Mouse (Mus musculus): ENCODE data around the gene Tmeff1.

The Tmeff1 gene

DNA sequence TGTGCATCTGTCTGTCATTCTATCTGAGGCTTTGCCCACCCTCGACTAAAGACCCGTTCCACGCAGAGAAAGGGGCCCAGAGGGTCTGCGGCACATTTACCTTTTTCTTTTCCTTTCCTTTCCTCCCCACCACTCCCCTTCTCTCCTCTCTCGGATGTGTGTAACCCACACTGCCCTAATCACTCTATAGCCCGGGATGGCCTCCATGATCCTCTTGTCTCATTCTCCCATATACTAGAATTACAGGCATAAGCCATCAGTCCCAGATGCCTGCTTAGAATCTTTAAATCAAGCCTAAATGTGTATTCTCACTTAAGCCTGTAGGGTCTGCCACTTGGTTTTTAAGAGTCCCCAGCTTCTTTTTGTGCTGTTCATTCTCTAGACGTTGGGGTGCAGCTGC is 8.6 kb upstream of the Tmeff1 start:
- DNase-seq = no peak

GRCm38 (mm10) chr4:48577831-48578230 is 7.1 kb upstream of the Tmeff1 start:
- DNase-seq = no peak

DNA sequence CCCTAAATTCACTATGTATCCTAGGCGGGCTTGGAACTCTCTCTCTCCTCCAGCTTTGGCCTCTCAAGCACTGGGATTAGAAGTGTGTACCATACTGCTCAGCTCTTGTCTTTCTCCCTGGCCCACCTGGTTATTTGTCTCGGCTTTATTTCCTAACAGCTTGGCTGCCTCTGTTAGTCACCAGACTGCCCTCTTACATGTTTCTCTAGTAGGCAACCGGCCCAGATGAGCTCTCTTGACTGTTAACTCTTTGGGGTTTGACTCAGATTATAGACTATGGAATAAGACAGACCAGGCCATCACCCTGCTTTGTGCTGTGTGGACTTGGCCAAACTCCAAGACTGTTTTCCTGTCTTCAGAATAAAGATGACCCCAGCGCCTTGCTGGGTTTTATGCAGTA is 6.6 kb upstream of the Tmeff1 start:
- DNase-seq = peak; percentile 46 to 59

GRCm38 (mm10) chr4:48579475-48580110 is 5.4 kb upstream of the Tmeff1 start:
- no peak for DNase-seq

GRCm38 (mm10) chr4:48581201-48581600 is 3.8 kb upstream of the Tmeff1 start:
- DNase-seq = peak; percentile 20 to 45

GRCm38 (mm10) chr4:48581993-48582392 is 3.0 kb upstream of the Tmeff1 start:
- no peak for DNase-seq

DNA sequence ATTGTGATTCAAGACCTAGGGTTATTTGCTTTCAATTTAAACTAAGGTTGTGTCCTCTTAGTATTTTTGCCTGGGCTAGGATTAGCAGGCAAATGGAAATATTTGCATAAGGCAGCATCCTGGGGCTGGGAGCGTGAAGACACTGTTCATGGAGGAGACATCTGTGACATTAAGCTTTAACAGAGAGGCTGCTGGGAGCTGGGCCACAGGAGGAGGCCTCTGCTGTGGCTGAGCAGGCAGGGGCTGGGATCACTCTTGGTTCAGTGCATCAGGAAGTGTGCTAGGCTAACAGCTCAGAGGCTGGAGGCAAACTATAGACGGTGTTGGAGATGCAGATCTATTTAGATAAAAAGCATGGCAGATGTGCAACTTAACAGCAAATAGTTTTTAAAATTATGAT is 2.0 kb upstream of the Tmeff1 start:
- peak in 1 of 2 experiments; percentile 23 for DNase-seq

GRCm38 (mm10) chr4:48585241-48586098 is 496 bp downstream of the Tmeff1 start:
- peak in 1 of 2 experiments; percentile 81 for DNase-seq

DNA sequence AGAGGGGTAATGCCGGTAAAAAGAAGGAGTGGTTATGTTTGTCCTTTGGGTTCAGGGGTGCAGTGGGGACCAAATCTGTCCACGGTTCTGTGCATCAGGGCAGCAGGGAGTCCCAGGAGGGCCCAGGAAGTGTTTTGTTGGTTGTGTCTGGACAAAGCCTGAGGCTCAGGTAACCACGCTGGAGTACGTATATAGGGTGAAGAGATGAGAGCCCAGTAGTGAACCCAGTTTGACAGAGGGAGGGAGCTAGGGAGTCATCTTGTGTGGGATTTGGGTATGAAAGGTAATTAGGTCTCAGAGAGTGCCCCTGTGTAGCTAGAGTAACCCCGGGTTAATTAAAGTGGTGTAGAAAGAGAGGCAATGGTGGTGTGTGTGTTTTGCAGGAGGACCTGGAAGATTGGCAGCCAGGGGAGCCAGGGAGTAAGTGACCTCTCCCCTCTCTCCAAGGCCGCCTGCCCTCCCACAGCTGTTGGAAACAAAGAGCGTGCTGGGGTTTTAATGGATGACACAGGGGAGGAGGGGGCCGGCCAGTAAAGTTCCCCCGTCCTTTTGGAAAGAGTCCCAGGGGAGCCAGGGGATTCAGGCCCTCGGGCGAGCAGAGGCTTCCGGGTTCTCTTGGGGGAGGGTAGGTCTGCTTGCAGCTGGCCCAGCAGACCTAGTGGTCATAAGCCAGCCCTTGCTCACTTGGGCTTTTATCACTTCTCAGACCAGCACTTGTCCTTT is 1.3 kb downstream of the Tmeff1 start:
- peak; percentile 59 for DNase-seq

GRCm38 (mm10) chr4:48587526-48587925 is 2.6 kb downstream of the Tmeff1 start:
- DNase-seq = peak; percentile 45 to 47

GRCm38 (mm10) chr4:48588576-48588975 is 3.6 kb downstream of the Tmeff1 start:
- no peak for DNase-seq

GRCm38 (mm10) chr4:48590862-48591261 is 5.9 kb downstream of the Tmeff1 start:
- DNase-seq = no peak

DNA sequence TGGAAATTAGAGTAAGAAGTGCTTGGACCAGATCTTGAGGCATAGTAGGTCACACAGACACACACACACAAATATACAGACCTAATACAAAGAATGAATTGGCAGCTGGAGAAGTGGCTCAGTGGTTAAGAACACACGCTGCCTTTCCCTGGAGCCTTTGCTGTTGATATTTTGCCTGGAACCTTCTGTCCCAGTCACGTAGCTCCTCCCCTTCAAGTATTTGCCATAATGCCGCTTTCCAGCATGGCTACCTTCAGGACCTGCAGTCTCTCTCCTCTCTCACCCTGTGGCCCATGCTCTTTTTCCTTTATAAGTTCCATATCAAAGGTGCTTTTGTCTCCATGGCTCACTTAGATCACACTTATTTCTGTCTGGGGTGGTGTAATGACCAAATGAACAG is 6.4 kb downstream of the Tmeff1 start:
- DNase-seq = no peak

DNA sequence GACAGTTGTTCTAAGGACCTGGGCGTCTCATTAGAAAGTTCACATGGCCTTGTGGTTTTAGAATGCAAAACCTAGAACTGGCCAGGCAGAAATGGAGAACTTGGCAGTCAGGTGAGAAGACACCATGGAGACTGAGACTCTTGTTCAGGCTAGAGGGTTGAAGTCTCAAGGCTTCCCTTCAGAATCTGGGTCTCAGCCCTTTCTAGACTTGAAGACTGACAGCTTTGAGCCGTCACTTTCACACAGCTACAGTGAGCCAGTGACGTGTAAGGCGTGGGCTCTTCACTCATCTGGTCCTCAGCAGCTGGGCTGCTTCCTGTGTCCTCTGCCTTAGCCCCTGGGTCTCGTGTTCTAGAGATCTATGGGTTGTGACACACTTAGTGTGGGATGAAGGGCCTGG is 7.4 kb downstream of the Tmeff1 start:
- no peak for DNase-seq

- no peak for DNase-seq
Measured at GRCm38 (mm10) chr4:48592844-48593243, 7.9 kb downstream of the Tmeff1 start.

DNA sequence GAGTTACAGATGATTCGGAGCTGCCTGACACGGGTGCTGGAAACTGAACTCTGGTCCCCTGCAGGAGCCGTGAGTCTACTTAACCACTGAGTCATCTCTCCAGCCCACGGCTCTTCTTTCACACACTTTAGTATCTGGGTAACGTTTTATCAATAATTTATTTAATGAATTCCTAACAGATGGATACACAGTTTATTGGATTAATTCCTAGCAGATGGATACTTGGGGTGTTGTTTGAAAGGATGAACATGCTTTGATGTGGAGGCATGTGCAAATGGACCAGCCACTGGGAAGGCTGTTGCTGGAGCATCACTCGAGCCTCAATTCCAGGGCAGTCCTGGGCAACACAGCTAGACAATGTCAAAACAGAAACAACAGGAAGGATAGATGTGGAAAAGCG is 11.1 kb downstream of the Tmeff1 start:
- no peak for DNase-seq

- DNase-seq = no peak
Measured at GRCm38 (mm10) chr4:48605650-48606049, 20.7 kb downstream of the Tmeff1 start.

DNA sequence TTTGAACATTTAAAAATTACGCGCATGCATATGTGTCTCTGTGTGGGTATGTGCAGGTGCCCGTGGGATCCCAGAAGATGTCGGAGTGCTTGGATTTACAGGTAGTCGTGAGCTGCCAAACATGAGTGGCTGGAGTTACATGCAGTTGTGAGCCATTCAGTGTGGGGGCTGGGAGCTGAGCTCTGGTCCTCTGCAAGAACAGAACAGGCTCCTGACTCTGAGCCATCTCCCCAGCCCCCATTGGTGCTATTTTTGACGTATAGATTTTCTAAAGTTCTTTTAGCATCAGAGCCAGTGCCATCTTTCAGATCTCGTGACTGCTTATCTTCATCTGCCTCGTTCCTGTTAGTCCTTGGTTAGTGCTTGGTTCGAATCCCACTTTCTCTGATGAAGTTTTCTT is 24.5 kb downstream of the Tmeff1 start:
- no peak for DNase-seq

DNA sequence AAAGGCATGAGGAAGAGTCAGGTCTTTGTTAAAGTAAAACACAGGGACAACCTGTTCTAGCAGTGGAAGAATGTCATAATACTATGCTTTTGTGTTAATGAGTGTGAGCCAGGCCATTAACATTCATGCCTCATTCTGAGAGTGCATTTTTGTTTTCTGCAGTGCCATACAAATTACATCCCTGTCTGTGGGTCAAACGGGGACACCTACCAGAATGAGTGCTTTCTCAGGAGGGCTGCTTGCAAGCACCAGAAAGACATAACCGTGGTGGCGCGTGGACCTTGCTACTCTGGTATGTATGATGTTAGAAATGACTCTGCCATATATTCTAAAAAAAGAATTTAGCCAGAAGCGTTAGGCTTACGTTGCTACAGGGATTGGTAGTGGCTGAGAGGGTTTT is 25.3 kb downstream of the Tmeff1 start:
- no peak for DNase-seq

DNA sequence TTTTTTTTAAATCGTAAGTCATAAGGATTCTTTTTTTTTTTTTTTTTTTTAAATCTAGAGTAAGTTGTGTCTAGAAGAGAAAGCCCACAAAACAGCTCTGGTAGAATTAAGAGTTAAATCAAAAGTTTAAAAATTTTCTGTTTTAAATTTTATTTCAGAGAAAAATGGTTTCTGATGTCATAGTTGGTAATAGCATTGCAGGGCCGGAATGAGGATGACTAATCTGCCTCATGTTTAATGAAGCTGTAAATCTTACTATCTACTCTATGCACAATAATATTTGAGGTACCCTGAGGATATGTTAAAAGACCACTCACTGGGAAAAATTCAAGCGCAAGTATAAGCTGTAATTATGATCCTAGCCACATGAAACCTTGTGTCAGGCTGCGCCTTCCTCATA is 30.5 kb downstream of the Tmeff1 start:
- no peak for DNase-seq

DNA sequence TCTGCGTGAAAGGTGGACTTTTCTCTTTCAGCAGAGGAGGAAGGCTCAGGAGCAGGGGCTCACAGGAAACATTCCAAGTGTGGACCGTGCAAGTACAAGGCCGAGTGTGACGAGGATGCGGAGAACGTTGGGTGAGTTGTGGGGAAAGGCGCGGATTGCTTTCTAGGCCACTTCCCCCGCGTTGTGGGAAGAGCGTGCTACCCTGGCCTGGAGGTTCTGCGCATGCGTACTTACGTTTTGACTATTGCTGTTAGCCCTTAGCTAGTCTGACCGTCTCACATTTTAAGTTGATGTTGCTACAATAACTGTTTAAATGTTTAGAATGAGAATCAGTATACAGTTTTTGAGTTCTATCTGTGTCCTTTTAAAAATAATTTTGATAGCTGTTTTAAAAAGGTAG is 32.2 kb downstream of the Tmeff1 start:
- no peak for DNase-seq

DNA sequence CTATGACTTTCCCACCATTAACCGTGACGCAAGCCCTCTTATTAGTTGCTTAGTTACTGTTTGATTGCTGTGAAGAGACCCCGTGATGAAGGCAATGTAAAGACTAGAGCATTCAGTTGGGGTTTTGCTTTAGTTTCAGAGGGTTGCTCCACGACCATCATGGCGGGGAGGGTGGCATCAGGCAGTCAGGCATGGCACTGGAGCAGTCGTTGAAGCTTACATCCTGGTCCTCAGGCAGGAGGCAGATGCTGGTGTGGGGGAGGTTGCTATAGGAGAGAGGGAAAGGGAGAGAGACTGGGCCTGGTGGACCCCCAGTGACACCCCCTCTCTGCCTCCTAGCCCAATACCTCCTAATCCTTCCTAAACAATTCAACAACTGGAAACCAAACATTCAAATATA is 35.1 kb downstream of the Tmeff1 start:
- no peak for DNase-seq

- DNase-seq = no peak
Measured at GRCm38 (mm10) chr4:48622246-48622645, 37.3 kb downstream of the Tmeff1 start.

DNA sequence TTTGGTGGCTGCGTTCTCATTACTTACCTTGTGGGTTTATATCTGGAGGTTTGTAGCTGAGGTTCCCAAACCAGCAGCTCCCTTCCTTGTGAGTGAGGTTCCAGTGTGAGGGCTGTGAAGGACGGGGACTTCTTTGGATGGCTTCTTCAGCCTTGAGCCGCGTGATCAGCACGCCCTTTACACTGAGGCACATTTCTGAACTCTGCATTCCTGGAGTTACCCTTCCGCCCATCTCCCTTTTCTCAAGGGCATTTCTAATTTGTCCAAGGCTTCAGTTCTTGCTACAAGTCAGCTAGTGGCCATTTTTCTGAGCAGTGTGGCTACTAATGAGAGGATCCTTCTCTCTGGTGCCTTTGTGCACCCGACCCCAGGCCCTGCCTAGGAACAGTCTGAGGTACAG is 38.0 kb downstream of the Tmeff1 start:
- no peak for DNase-seq
